Mouse (Mus musculus): Measurements from ENCODE around the gene Itih5. TPM values are rescaled to one million over a fixed set of nuclear protein-coding genes. Genes with fewer than 3 reads are reported as not detected.

Itih5 gene
- polyA plus RNA-seq, 1 experiment from 2014 or later, result 2.4 TPM

- Histone ChIP-seq H3K9ac (no peak overlapping the region), H3K4me3 (peak overlapping the region; percentile 14; the same call in 1 of the 2 replicates), H3K36me3 (ENCODE audit: poor library complexity, severe bottlenecking) (no peaks in the 10 kb centered on the region), H3K4me2 (peak overlapping the region; percentile 50), H3K9me3 (replicated peaks) (no peaks in the 10 kb centered on the region), H3K27ac (no peak overlapping the region), H3K27me3 (peaks cover 9% of the 10 kb centered on the region), H3K4me1 (peaks cover 4% of the 10 kb centered on the region)
- WGBS, result 29% methylated on average over 10 of the region's 10 CpGs
- peak; percentile 77; the same call in 1 of the 2 replicates for ATAC-seq
These were observed 147.4 kb downstream of the Itih5 start for GRCm38 (mm10) chr2:10300771-10301170.

- Histone ChIP-seq H3K9ac (no peak overlapping the region), H3K36me3 (ENCODE audit: poor library complexity, severe bottlenecking) (no peaks in the 10 kb centered on the region), H3K4me1 (peaks cover 4% of the 10 kb centered on the region), H3K4me2 (no peak overlapping the region), H3K9me3 (replicated peaks) (no peaks in the 10 kb centered on the region), H3K27ac (no peak overlapping the region), H3K27me3 (peaks cover 4% of the 10 kb centered on the region; the same call in 1 of the 2 replicates), H3K4me3 (no peak overlapping the region)
- no peak for ATAC-seq
- WGBS, result 70% methylated on average over 3 of the region's 3 CpGs
These were observed 148.0 kb downstream of the Itih5 start for GRCm38 (mm10) chr2:10301391-10301790.

GRCm38 (mm10) chr2:10301997-10302396, 148.6 kb downstream of the Itih5 start:
- ATAC-seq, result no peak
- H3K9me3 ChIP-seq (replicated peaks), result no peaks in the 10 kb centered on the region
- no peak overlapping the region for H3K4me3 ChIP-seq
- H3K9ac ChIP-seq, result no peak overlapping the region
- H3K27me3 ChIP-seq, result peaks cover 4% of the 10 kb centered on the region; the same call in 1 of the 2 replicates
- WGBS, result 93% methylated on average over 9 of the region's 9 CpGs
- H3K4me1 ChIP-seq, result peaks cover 4% of the 10 kb centered on the region
- no peaks in the 10 kb centered on the region for H3K36me3 ChIP-seq (ENCODE audit: poor library complexity, severe bottlenecking)
- H3K4me2 ChIP-seq, result no peak overlapping the region
- no peak overlapping the region for H3K27ac ChIP-seq

GRCm38 (mm10) chr2:10304911-10305310, 151.5 kb downstream of the Itih5 start:
- WGBS, result 80% methylated on average over 3 of the region's 3 CpGs
- Histone ChIP-seq H3K4me2 (no peak overlapping the region), H3K9ac (no peak overlapping the region), H3K36me3 (ENCODE audit: poor library complexity, severe bottlenecking) (no peaks in the 10 kb centered on the region), H3K27ac (no peak overlapping the region), H3K4me1 (peaks cover 4% of the 10 kb centered on the region), H3K9me3 (replicated peaks) (no peaks in the 10 kb centered on the region), H3K4me3 (no peak overlapping the region), H3K27me3 (no peaks in the 10 kb centered on the region)
- no peak for ATAC-seq

Other genes starting within 250 kb of the Itih5 start
- gene Taf3, start 105.0 kb upstream of the Itih5 start, polyA plus RNA-seq (2015; fragmentation: Nextera tagmentation; extraction: Ambion mirVana), result 17.7 and 17.9 TPM in 2 replicates
- gene Atp5c1, start 73.1 kb upstream of the Itih5 start, polyA plus RNA-seq (2015; fragmentation: Nextera tagmentation; extraction: Ambion mirVana), result 536 and 564 TPM in 2 replicates
- gene Kin, start 73.0 kb upstream of the Itih5 start, polyA plus RNA-seq (2015; fragmentation: Nextera tagmentation; extraction: Ambion mirVana), result 41.1 and 46.7 TPM in 2 replicates
- 0.41 and 0.53 TPM in 2 replicates for gene Itih2, start 22.2 kb upstream of the Itih5 start, polyA plus RNA-seq (2015; fragmentation: Nextera tagmentation; extraction: Ambion mirVana)
- 1.8 and 2.4 TPM in 2 replicates for gene Sfmbt2, start 216.9 kb downstream of the Itih5 start, polyA plus RNA-seq (2015; fragmentation: Nextera tagmentation; extraction: Ambion mirVana)

Data from forebrain, embryonic 13.5 days (tissue).